Mouse (Mus musculus): ENCODE data around the gene Adprh.
"Not testable (repeated sequence)": the region's sequence is repeated elsewhere in the genome, so short reads cannot be mapped to it uniquely, and the experiment has no call there.

The Adprh gene

GRCm38 (mm10) chr16:38467091-38467916 is 14.8 kb upstream of the Adprh start:
- no peak for DNase-seq (ENCODE audit: low read depth, low spot score)

GRCm38 (mm10) chr16:38466089-38466488 is 13.6 kb upstream of the Adprh start:
- no peak for DNase-seq (ENCODE audit: low read depth, low spot score)

DNA sequence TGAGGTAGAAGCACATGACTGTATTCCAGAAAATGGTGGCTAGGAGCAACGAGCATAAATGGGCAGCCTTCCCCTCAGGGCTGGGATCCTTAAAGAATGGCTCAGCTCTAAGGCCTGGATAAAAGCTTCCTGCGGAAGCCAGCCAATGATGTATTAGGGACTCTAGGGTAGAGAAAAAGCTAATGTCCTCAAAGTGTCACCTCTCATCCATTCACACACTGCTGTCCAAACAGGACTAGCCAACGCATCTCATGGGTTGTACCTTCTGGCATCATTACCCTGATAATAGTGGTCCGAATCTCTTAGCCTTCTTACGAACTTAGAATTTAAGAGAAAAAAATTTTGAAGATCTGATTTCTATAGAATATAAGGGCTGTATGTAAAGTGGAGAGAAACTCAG is 10.8 kb upstream of the Adprh start:
- DNase-seq (ENCODE audit: low read depth, low spot score): no peak

GRCm38 (mm10) chr16:38462161-38462560 is 9.7 kb upstream of the Adprh start:
- DNase-seq (ENCODE audit: low read depth, low spot score): no peak

GRCm38 (mm10) chr16:38461749-38462148 is 9.2 kb upstream of the Adprh start:
- no peak for DNase-seq (ENCODE audit: low read depth, low spot score)

DNA sequence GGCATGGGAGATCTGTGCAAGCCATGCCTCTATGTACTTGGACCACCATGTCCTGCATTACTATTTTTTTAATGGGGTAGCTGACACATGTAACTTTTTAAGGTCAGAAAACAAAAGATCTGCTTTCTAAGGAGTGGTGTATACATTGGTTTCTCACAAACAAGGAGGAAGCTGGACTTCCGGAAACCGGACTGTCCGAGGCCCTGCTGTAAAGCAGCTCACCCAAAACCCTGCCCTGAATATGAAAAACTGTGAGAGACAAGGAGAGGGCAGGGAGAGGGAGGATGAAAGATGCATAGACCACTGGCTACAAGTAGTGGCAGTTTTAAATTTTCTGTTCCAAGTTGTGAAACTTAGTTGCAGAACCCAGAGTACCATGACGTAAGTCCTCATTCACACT is 7.5 kb upstream of the Adprh start:
- DNase-seq (ENCODE audit: low read depth, low spot score): no peak

DNA sequence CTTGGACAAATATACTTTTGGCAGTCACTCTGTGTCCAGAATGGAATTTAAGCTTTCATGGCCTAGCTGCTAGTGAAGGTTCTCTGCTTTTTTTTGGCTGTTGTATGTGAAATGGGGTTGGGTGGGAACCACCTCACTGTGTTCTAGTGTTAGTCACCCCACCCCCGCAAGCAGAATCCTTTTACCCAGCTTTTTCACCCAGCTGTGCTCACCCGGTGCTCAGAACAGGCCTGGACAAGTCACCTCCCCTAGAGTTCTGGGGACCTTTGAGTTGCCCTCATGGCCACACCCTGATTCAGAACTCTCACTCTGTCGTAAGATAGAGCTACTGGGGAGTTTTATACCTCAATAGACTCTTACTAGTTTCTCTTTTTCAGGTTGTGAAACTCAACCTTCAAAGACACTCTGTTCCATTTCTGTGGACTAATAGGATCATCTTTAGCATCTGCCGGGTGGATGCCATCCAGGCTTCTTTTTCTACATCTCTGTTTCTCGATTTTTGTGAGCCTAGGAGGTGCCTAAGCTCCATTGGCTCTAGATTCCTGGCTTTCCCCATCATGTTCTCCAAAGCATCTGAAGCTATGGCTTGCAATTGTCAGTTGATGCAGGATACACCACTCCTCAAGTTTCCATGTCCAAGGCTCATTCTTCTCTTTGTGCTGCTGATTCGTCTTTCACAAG is 6.2 kb upstream of the Adprh start:
- no peak for DNase-seq (ENCODE audit: low read depth, low spot score)

- DNase-seq (ENCODE audit: low read depth, low spot score): no peak
Measured at GRCm38 (mm10) chr16:38456812-38457567, 4.5 kb upstream of the Adprh start.

- no peak for DNase-seq (ENCODE audit: low read depth, low spot score)
Measured at GRCm38 (mm10) chr16:38455511-38456418, 3.3 kb upstream of the Adprh start, which contains the start of gene Cd80. TSS of gene Cd80 (plus strand) at chr16:38455561.

DNA sequence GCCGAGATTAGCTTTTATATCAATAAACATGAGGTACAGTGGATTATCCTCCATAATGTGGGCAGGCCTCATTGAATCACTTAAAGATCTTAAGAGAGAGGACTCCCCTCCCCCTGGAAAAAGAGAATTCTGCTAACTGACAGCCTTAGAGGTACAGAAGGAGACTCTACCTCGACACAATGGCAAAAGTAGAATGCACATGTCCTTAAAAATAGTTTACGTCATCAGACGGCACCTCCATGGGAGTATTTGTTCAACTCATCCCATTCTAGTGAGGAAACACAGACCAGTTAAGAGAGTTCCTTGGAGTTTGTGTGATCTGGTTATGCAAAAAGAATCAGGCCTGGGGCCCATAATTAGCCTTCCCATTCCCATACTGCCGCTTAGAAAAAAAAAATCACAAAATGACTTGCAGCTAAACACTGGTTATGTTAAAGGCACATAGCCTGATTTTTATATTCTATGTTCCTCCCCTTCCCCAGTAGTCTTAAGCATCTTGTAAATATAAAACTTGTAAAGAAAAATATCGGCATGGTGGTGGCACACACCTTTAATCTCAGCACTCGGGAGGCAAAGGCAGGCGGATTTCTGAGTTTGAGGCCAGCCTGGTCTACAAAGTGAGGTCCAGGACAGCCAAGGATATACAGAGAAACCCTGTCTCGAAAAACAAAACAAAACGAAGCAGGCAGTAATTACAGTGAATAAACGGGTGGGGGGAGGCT is 2.2 kb upstream of the Adprh start:
- DNase-seq (ENCODE audit: low read depth, low spot score): no peak

DNA sequence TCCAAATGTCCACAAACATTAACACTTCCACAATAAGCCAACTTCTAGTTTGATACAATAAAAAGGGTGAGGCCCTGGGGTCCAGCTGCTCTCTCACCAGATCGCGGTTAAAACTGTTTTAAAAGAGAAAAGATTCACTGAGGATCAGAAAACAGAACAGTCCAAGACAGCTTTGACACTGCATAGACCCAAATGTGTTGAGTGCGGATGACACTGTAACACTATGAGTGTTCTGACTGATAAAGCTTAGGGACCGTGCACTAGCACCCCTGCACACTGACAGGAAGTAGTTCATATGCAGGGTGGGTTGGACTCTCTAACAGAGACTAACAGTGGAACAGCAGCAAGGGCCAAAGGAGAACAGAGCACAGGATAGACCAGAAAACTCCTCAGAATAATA is 1.4 kb upstream of the Adprh start:
- DNase-seq (ENCODE audit: low read depth, low spot score): no peak

GRCm38 (mm10) chr16:38453203-38453553 is 675 bp upstream of the Adprh start:
- no peak for DNase-seq (ENCODE audit: low read depth, low spot score)

- no peak for DNase-seq (ENCODE audit: low read depth, low spot score)
Measured at GRCm38 (mm10) chr16:38451421-38452205, 890 bp downstream of the Adprh start.

- DNase-seq (ENCODE audit: low read depth, low spot score): no peak
Measured at GRCm38 (mm10) chr16:38450707-38451106, 1.8 kb downstream of the Adprh start.

DNA sequence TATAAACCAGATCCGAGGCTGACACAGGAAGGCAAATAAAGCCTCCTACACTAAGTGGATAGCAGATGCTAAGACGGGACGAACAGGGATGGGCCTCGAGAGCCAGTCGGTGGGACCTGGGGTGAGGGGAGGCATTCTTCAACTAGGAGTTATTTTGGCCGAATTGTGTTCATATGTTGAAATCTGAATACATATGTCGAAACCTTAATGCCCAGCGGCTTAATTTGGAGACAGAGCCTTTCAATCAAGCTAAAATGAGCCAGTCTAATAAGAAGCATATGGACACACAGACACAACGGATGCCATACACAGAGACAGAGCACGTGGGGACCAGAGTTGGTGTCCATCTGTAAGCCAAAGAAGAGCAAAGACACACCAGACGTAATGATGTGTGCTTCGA is 4.0 kb downstream of the Adprh start:
- no peak for DNase-seq (ENCODE audit: low read depth, low spot score)

- DNase-seq (ENCODE audit: low read depth, low spot score): no peak
Measured at GRCm38 (mm10) chr16:38447366-38447765, 5.1 kb downstream of the Adprh start.

DNA sequence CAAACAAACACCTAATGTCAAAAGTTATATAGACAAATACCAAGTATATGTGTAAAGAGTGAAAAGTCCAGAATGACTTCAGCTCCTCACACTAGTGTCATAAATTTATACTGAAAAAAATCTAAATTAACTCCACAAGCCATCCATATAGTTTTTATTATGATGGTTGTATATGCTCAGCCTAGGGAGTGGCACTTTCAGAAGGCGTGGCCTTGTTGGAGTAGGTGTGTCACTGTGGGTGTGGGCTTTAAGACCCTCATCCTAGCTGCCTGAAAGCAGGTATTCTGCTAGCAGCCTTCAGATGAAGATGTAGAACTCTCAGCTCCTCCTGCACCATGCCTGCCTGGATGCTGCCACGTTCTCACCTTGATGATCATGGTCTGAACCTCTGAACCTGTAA is 6.4 kb downstream of the Adprh start:
- DNase-seq (ENCODE audit: low read depth, low spot score): not testable (repeated sequence)

GRCm38 (mm10) chr16:38445576-38445975 is 6.9 kb downstream of the Adprh start:
- DNase-seq (ENCODE audit: low read depth, low spot score): no peak

- no peak for DNase-seq (ENCODE audit: low read depth, low spot score)
Measured at GRCm38 (mm10) chr16:38445046-38445445, 7.5 kb downstream of the Adprh start.
